ENCODE assay signal across 8 mouse cellular contexts in the genomic region with DNA sequence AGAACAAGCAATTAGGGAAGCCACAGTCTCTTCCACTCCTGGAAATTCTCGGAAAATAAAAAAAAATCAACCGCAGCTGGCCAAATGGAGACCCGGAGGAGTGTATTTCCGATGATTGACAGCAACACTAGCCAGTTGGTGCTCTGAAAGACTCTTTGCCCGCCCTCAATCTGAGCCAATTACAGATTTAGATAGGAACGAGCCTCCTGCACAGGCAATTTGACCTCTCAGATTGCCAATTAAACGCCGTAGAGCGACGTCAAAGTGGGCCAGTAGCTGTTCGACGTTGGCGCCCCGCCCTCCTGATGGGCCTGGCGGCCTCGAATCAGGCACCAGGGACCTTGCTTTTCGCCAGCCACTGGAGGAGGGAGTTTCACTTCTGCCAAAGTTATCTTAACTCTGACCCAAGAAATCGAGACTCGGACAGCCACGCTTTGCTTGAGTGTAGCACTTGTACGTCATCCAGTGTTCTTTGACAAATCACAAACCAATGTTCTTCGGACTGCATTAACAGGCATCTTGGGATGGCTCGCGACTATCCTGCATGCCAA. TPM values are rescaled to one million over a fixed set of nuclear protein-coding genes. Genes with fewer than 3 reads are reported as not detected.
DNase-seq lines count a peak whose midpoint lies in the region; ATAC-seq lines count a peak whose summit lies in the region.

A gene (minus strand): TSS at position 83 of the 551 bp plus-strand sequence.

- no peaks in the 10 kb centered on the region for H3K9me3 ChIP-seq in heart, embryonic 10.5 days
- H3K9me3 ChIP-seq in kidney, embryonic 15.5 days (replicated peaks): no peaks in the 10 kb centered on the region

- under 1% methylated on average over 24 of the region's 24 CpGs for WGBS in heart, embryonic 10.5 days
- 0% methylated on average over 24 of the region's 24 CpGs for WGBS in kidney, embryonic 15.5 days

- no peaks in the 10 kb centered on the region for H3K27me3 ChIP-seq in heart, embryonic 10.5 days (ENCODE audit: insufficient read depth, poor library complexity, severe bottlenecking)
- no peaks in the 10 kb centered on the region for H3K27me3 ChIP-seq in kidney, embryonic 15.5 days

- H3K4me3 ChIP-seq in heart, embryonic 10.5 days: peak within 1 kb of the TSS; percentile 75
- peak within 1 kb of the TSS; percentile 75 for H3K4me3 ChIP-seq in kidney, embryonic 15.5 days (replicated peaks)

- peaks cover 24% of the 10 kb centered on the region for H3K4me1 ChIP-seq in heart, embryonic 10.5 days
- H3K4me1 ChIP-seq in kidney, embryonic 15.5 days: peaks cover 11% of the 10 kb centered on the region

- H3K36me3 ChIP-seq in heart, embryonic 10.5 days: no peaks in the 10 kb centered on the region
- H3K36me3 ChIP-seq in kidney, embryonic 15.5 days: no peaks in the 10 kb centered on the region

- peak within 1 kb of the TSS; percentile 63 for H3K9ac ChIP-seq in kidney, embryonic 15.5 days

- H3K27ac ChIP-seq in heart, embryonic 10.5 days: peak within 1 kb of the TSS; percentile 91
- H3K27ac ChIP-seq in kidney, embryonic 15.5 days: peak within 1 kb of the TSS; percentile 92

- DNase-seq in B cell, adult 2 months: peak; percentile 96 to 97
- DNase-seq in brain, adult 2 months (ENCODE audit: low read depth, low spot score): peak; percentile 100
- peak; percentile 99 for DNase-seq in heart, embryonic 10.5 days (ENCODE audit: low spot score)
- DNase-seq in liver: peak; percentile 93
- DNase-seq in spleen, postnatal 4 days (ENCODE audit: low spot score in 2 of 2): peak; percentile 91 to 92

- peak; percentile 98 for ATAC-seq in erythroblast, adult 5-6 weeks (replicated peaks; ENCODE audit: low FRiP score, poor library complexity, severe bottlenecking)
- peak; percentile 98 for ATAC-seq in kidney, embryonic 15.5 days (replicated peaks; ENCODE audit: low FRiP score)
- peak; percentile 99 for ATAC-seq in monocyte, adult 5-6 weeks (replicated peaks; ENCODE audit: insufficient number of reproducible peaks, low FRiP score, low TSS enrichment, poor library complexity, severe bottlenecking)

- H3K4me2 ChIP-seq in kidney, embryonic 15.5 days: peak within 1 kb of the TSS; percentile 87

RNA-seq across cellular contexts. Expression of the gene that starts here (rescaled TPM):
- 0.38 and 1.0 TPM in 2 replicates for total RNA-seq in erythroblast, adult 5-6 weeks (2015; ENCODE audit: low replicate concordance)
- 1.4 and 1.7 TPM in 2 replicates for total RNA-seq in erythroblast, adult 5-6 weeks (2017; ENCODE audit: low replicate concordance)
- polyA plus RNA-seq in heart, embryonic 10.5 days (2016; fragmentation: Nextera tagmentation; extraction: Ambion mirVana): 9.2 and 14.1 TPM in 2 replicates
- polyA plus RNA-seq in kidney, embryonic 15.5 days (2015; fragmentation: Nextera tagmentation; extraction: Ambion mirVana): 4.3 and 5.0 TPM in 2 replicates
- 11.2 to 50.5 TPM (median 12.1 TPM) in 3 replicates for total RNA-seq in monocyte, adult 5-6 weeks (2017)

Comparison
In these comparisons a context has a peak if more than half of its experiments do, and no peak if none do; other contexts are left out.
1. Peak in every context shown above with its lines: DNase-seq, ATAC-seq, H3K4me3 ChIP-seq and H3K27ac ChIP-seq.